Mouse (Mus musculus) ES-E14 (cell line): ENCODE results near the gene Emx1.

Source experiments
- CHD2 ChIP-seq: IDR thresholded peaks from 2 replicates; pipeline ENCODE4 v1.6.1; 2014; ENCODE audit warnings: mild to moderate bottlenecking, low read depth, low read length, inconsistent platforms
- MAFK ChIP-seq: IDR thresholded peaks from 2 replicates; pipeline ENCODE4 v1.6.1; 2014; ENCODE audit warnings: mild to moderate bottlenecking, low read depth, low read length, inconsistent platforms; ENCODE audit not compliant: insufficient read depth
- ZC3H11A ChIP-seq: IDR thresholded peaks from 2 replicates; pipeline ENCODE4 v1.6.1; 2012; ENCODE audit warnings: low read depth, mild to moderate bottlenecking, inconsistent platforms, low read length, borderline replicate concordance

DNA sequence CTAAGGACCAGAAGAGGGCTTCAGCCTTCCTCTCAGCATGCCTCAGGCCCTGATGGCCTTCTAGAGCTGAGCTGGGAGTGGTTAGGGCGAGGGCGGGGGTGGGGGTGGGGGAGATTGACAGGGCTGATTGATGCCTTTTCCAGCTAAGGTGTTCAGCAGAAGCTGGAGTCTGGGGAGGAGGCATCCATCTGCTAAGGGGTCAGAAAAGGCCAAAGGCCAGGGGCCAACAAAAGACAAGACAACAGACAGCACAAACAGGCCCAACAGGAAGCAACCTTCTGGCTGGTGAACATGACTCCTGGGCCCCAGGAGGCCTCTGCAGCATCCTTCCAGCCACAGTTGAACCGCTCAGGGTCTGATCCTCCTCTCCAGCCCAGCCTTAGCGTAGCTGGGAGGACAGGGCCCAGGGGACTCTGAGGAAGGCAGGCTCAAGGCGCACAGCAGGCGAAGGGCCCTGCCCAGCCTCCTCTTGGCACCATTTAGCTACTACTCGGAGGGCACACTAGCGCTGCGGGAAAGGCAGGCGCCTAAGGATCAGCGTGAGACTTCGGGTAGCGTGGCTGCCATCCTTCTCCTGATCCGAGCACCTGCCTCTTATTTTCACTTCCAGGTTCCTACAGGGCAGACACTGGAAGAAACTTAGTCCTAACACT, 36.4 kb downstream of the Emx1 start:
- no peak for TF ChIP-seq MAFK
- TF ChIP-seq CHD2 = no peak
- TF ChIP-seq ZC3H11A = no peak
